Mouse (Mus musculus) olfactory bulb, adult 2 months (tissue): ENCODE measurements around the gene H3f3a. TPM values are rescaled to one million over a fixed set of nuclear protein-coding genes. Genes with fewer than 3 reads are reported as not detected.
A peak's percentile ranks its signal among the peaks of the same experiment; 100 is the strongest.

Experiments used
- H3K27ac ChIP-seq: fragments of 200-500 bp; 2 replicates; pipeline ENCODE4 v1.5.1; 2012; ENCODE audit warnings: low read depth, low read length; ENCODE audit not compliant: insufficient read depth
- H3K4me1 ChIP-seq: fragments of 200-500 bp; 2 replicates; pipeline ENCODE4 v1.6.1; 2012; ENCODE audit warnings: low read length; ENCODE audit not compliant: control insufficient read depth, insufficient read depth
- H3K4me3 ChIP-seq: fragments of 200-500 bp; 2 replicates; pipeline ENCODE4 v1.5.1; 2012; ENCODE audit warnings: mild to moderate bottlenecking, low read depth, low read length, moderate library complexity; ENCODE audit not compliant: insufficient read depth
- CTCF ChIP-seq: fragments of 200-500 bp; IDR thresholded peaks from 2 replicates; pipeline ENCODE4 v1.5.1; 2012; ENCODE audit warnings: low read depth, mild to moderate bottlenecking, low read length, moderate library complexity; ENCODE audit not compliant: insufficient read depth
- POLR2A ChIP-seq: fragments of 200-500 bp; IDR thresholded peaks from 2 replicates; pipeline ENCODE4 v1.6.1; 2012; ENCODE audit warnings: mild to moderate bottlenecking, low read depth, low read length, moderate library complexity; ENCODE audit not compliant: insufficient read depth
- WGBS: fragments of 180-500 bp; shearing (Covaris S2); methylation state at CpG from one replicate; pipeline ENCODE4 v1.1.7; 2018; 5-methylcytosine and 5-hydroxymethylcytosine counted together
- polyA plus RNA-seq: library from polyadenylated mRNA; stranded (reverse); fragments of >200 nt; gene quantifications from 2 replicates; pipeline ENCODE4 v1.2.4, GENCODE M21; 2012; ENCODE audit warnings: low replicate concordance; ENCODE audit not compliant: missing spikeins, insufficient read depth, insufficient read length

Gene H3f3a
- 812 TPM in 1 of 2 replicates, not detected in the other for polyA plus RNA-seq

DNA sequence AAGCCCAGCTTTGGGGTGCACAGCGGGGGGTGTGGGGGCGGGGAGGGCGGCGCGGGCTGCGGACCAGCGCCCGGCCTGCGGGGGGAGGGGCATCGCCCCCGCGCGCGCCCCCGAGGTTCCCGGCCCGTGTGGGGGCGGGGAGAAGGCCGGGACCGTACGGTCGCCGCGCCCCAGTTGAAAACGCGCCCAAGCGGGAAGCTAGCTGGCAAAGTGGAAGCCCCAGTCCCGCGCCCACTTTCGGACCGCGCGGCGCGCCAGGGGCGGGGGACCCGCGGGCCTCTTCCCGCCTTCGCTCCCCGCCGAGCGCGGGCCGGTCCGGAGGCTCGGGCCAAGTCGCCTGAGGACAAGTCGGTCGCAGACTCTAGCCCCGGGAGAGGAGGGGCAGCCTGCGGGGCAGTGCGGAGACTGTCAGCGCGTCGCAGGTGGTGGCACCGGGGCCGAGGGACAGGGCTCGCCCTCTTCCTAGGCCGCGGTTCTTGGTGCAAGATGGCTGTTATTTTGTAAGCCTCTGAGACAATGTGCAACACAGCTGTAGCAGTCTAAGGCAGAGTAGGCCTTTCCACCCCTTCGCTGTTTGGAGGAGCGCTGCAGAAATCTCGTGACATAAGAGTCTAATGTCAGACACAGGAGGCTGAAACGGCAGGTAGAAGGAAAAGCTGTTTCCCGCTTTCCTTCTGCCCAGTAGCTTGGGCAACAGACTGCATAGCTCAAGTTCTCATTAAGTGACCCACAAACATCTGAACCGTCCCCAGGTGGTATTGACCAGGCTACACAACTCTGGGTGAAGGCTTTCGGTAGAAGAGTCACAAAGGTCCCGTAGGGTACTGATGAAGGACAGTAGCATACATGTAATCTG lies at the start of gene H3f3a:
H3f3a (minus strand) TSS at position 59 of the 856 bp plus-strand sequence.
- 2% methylated on average over 66 of the region's 69 CpGs for WGBS
- Histone ChIP-seq H3K27ac (peak within 1 kb of the TSS; percentile 98), H3K4me1 (peaks cover 5% of the 10 kb centered on the region), H3K4me3 (peak within 1 kb of the TSS; percentile 100)
- TF ChIP-seq POLR2A (peak; percentile 25; the same call in 1 of the 2 replicates), CTCF (no peak)

- Histone ChIP-seq H3K4me1 (no peaks in the 10 kb centered on the region), H3K27ac (no peak overlapping the region), H3K4me3 (no peak overlapping the region)
- no peak for TF ChIP-seq POLR2A
- TF ChIP-seq CTCF = no peak
- 91% methylated on average over 6 of the region's 6 CpGs for WGBS
Observed at GRCm38 (mm10) chr1:180860030-180860429, 46.3 kb upstream of the H3f3a start.

- TF ChIP-seq POLR2A = no peak
- TF ChIP-seq CTCF = no peak
- Histone ChIP-seq H3K27ac (no peak overlapping the region), H3K4me3 (no peak overlapping the region), H3K4me1 (no peaks in the 10 kb centered on the region)
Observed at GRCm38 (mm10) chr1:180858763-180859162, 45.0 kb upstream of the H3f3a start.

DNA sequence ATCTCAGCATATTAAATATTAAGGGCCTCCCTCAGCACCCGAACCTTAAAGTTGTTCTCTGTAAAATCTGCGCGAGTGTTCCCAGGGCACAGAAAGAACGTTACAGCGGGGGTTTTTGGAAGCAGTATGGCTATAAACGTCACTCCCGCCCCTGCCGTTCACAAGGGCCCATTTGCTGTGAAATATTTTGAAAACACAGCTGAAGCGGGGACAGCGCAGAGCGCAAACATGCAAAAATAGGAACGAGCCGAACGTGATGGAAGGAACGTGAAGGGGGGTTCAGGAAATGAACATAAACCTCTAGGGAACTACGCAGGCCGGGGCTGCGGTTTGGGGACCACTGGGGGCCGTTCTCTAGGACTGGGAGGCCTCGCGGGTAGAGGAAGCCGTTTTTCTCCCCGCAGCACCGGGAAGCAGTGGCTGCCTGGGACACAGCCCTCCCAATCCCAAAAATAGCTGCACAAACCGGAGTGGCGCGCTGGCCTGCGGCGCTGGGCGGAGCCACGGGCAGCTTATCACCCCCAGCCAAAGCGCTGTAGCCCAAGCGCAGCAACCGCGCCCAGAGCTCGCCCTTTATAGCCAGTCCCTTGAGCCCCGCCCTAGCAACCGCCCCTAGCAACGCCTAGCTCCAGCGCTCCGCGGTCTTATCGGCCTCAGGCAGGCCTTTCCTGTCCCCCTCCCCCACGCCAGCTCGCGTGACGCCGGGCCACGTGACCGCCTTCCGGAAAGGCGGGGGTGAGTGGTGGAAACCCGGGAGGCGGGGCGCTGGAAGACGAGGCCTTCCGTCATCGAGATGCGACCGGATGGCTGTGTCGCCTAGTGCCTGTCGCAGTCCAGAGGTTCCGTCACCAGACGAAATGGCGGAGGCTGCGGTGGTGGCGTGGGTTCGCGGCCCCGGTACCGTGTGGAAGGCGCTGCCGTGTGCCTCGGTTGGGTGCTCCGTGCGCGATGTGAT lies 36.9 kb upstream of the H3f3a start, which contains the start of gene Sde2:
Sde2 (plus strand) TSS at position 812 of the 955 bp plus-strand sequence.
- no peak for TF ChIP-seq CTCF
- peak; percentile 98 for TF ChIP-seq POLR2A
- peaks cover 12% of the 10 kb centered on the region for H3K4me1 ChIP-seq
- under 1% methylated on average over 77 of the region's 77 CpGs for WGBS
- peak within 1 kb of the TSS; percentile 94 for H3K27ac ChIP-seq
- H3K4me3 ChIP-seq = peak within 1 kb of the TSS; percentile 94

- Histone ChIP-seq H3K4me3 (no peak overlapping the region), H3K4me1 (peaks cover 12% of the 10 kb centered on the region), H3K27ac (peak overlapping the region; percentile 94)
- TF ChIP-seq CTCF = no peak
- no peak for TF ChIP-seq POLR2A
- 10% methylated on average over 11 of the region's 11 CpGs for WGBS
Observed at GRCm38 (mm10) chr1:180849701-180850301, 36.1 kb upstream of the H3f3a start.

- 6% methylated on average over 11 of the region's 11 CpGs for WGBS
- Histone ChIP-seq H3K4me3 (peak overlapping the region; percentile 25), H3K4me1 (peaks cover 12% of the 10 kb centered on the region), H3K27ac (peak overlapping the region; percentile 85)
- no peak for TF ChIP-seq CTCF
- TF ChIP-seq POLR2A = no peak; the same call in 1 of the 2 replicates
Observed at GRCm38 (mm10) chr1:180848511-180849241, 34.9 kb upstream of the H3f3a start.

DNA sequence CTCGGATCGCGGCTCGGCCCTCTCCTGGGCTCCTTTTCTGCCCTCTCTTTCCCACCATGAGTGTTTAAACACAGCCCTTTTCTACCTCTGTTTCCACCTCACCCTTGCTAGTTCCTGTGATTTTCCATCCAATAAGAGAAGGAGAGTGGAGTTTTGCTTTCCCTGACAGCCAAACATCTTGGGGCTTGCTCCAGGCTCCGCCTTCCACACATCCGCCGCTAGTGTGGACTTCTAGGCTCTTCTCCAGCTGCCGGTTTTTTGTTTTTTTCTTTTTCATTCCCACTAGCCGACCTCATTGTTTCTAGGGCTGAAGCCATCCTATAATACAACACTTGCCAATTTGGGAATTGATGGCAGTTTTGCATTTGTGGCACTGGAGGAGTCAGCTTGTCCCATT lies 34.4 kb upstream of the H3f3a start:
- TF ChIP-seq CTCF (no peak), POLR2A (peak; percentile 34; the same call in 1 of the 2 replicates)
- 1% methylated on average over 9 of the region's 9 CpGs for WGBS

GRCm38 (mm10) chr1:180841561-180842300 lies 28.0 kb upstream of the H3f3a start:
- no peak for TF ChIP-seq POLR2A
- TF ChIP-seq CTCF = no peak
- Histone ChIP-seq H3K4me3 (no peak overlapping the region), H3K4me1 (peaks cover 4% of the 10 kb centered on the region; the same call in 1 of the 2 replicates), H3K27ac (no peak overlapping the region)
- 91% methylated on average over 8 of the region's 8 CpGs for WGBS

More for the DNA sequence above, 34.4 kb upstream of the H3f3a start:
- Histone ChIP-seq H3K4me1 (peaks cover 12% of the 10 kb centered on the region), H3K27ac (peak overlapping the region; percentile 85), H3K4me3 (peak overlapping the region; percentile 40)
